Comparison of ENCODE assay signal across 14 mouse cellular contexts in genomic region chr6:22026761-22027594, GRCm38 (mm10). TPM values are rescaled to one million over a fixed set of nuclear protein-coding genes. Genes with fewer than 3 reads are reported as not detected.
DNase-seq lines count a peak whose midpoint lies in the region; ATAC-seq lines count a peak whose summit lies in the region.
"Had no signal": no experiment of that assay in that cellular context is flagged by ENCODE, and none has a peak within 500 bp of the region (broad histone marks: within the 10 kb centered on the region; RNA-seq: fewer than 3 reads in every experiment).

No protein-coding gene starts in this region.

- peak; percentile 8 for DNase-seq in hindbrain, embryonic 10.5 days (ENCODE audit: low spot score)
- no peak for DNase-seq in lung, postnatal 10 days
- no peak for DNase-seq in forebrain, embryonic 10.5 days (ENCODE audit: extremely low spot score, low spot score)
- no peak for DNase-seq in layer of hippocampus, postnatal 36 days
- DNase-seq in right cerebral cortex, postnatal 25 days: no peak
- DNase-seq: adrenal gland, postnatal 10 days; cerebellum, adult 8-10 months; heart, postnatal 36 days; kidney, postnatal 36 days; lung, postnatal 36 days had no signal

- H3K4me3 ChIP-seq in hindbrain, embryonic 10.5 days: no peak overlapping the region
- H3K4me3 ChIP-seq in hindbrain, embryonic 16.5 days (ENCODE audit: low read length): no peak overlapping the region
- no peak overlapping the region for H3K4me3 ChIP-seq in lung, embryonic 16.5 days (ENCODE audit: low read length)
- H3K4me3 ChIP-seq in forebrain, embryonic 10.5 days: no peak overlapping the region
- no peak overlapping the region for H3K4me3 ChIP-seq in limb, embryonic 15.5 days
- H3K4me3 ChIP-seq: erythroblast, embryonic 14.5 days had no signal

- no peak overlapping the region for H3K4me2 ChIP-seq in hindbrain, embryonic 16.5 days (ENCODE audit: low read length)
- H3K4me2 ChIP-seq in lung, embryonic 16.5 days (ENCODE audit: low read depth, low read length): no peak overlapping the region
- no peak overlapping the region for H3K4me2 ChIP-seq in limb, embryonic 15.5 days

- peak overlapping the region; percentile 80 for H3K27ac ChIP-seq in hindbrain, embryonic 10.5 days
- no peak overlapping the region for H3K27ac ChIP-seq in hindbrain, embryonic 16.5 days (ENCODE audit: low read depth, low read length)
- H3K27ac ChIP-seq in lung, embryonic 16.5 days (ENCODE audit: low read length): no peak overlapping the region
- H3K27ac ChIP-seq in forebrain, embryonic 10.5 days: peak overlapping the region; percentile 78
- peak overlapping the region; percentile 27; the same call in 1 of the 2 replicates for H3K27ac ChIP-seq in limb, embryonic 15.5 days

- H3K27me3 ChIP-seq in hindbrain, embryonic 10.5 days (ENCODE audit: insufficient read depth, poor library complexity, severe bottlenecking): no peaks in the 10 kb centered on the region
- H3K27me3 ChIP-seq in hindbrain, embryonic 16.5 days (replicated peaks; ENCODE audit: control insufficient read depth, insufficient read depth, low read length): no peaks in the 10 kb centered on the region
- H3K27me3 ChIP-seq in lung, embryonic 16.5 days (ENCODE audit: control insufficient read depth, insufficient read depth, low read depth, low read length): no peaks in the 10 kb centered on the region
- no peaks in the 10 kb centered on the region for H3K27me3 ChIP-seq in forebrain, embryonic 10.5 days (ENCODE audit: poor library complexity, severe bottlenecking)
- no peaks in the 10 kb centered on the region for H3K27me3 ChIP-seq in limb, embryonic 15.5 days

- no peaks in the 10 kb centered on the region for H3K9me3 ChIP-seq in hindbrain, embryonic 10.5 days
- H3K9me3 ChIP-seq in hindbrain, embryonic 16.5 days (ENCODE audit: control insufficient read depth, low read length): no peaks in the 10 kb centered on the region
- no peaks in the 10 kb centered on the region for H3K9me3 ChIP-seq in lung, embryonic 16.5 days (ENCODE audit: control insufficient read depth, low read length)
- no peaks in the 10 kb centered on the region for H3K9me3 ChIP-seq in forebrain, embryonic 10.5 days
- H3K9me3 ChIP-seq in limb, embryonic 15.5 days: no peaks in the 10 kb centered on the region

- ATAC-seq in hindbrain, embryonic 16.5 days: no peak
- ATAC-seq in lung, embryonic 16.5 days (ENCODE audit: low read depth): peak; percentile 53; the same call in 1 of the 2 replicates
- ATAC-seq in limb, embryonic 15.5 days (ENCODE audit: insufficient number of reproducible peaks, low FRiP score, low TSS enrichment, low read depth): no peak

- H3K9ac ChIP-seq in hindbrain, embryonic 16.5 days (ENCODE audit: low read depth, low read length): no peak overlapping the region
- no peak overlapping the region for H3K9ac ChIP-seq in lung, embryonic 16.5 days (ENCODE audit: low read length)
- H3K9ac ChIP-seq in limb, embryonic 15.5 days: no peak overlapping the region

- H3K4me1 ChIP-seq in hindbrain, embryonic 10.5 days (replicated peaks): peaks cover 16% of the 10 kb centered on the region
- peaks cover 7% of the 10 kb centered on the region for H3K4me1 ChIP-seq in hindbrain, embryonic 16.5 days (ENCODE audit: control insufficient read depth, insufficient read depth, low read depth, low read length)
- H3K4me1 ChIP-seq in lung, embryonic 16.5 days (replicated peaks; ENCODE audit: control insufficient read depth, insufficient read depth, low read length): peaks cover 14% of the 10 kb centered on the region
- peaks cover 26% of the 10 kb centered on the region for H3K4me1 ChIP-seq in forebrain, embryonic 10.5 days
- peaks cover 7% of the 10 kb centered on the region; the same call in 1 of the 2 replicates for H3K4me1 ChIP-seq in limb, embryonic 15.5 days

- H3K36me3 ChIP-seq in hindbrain, embryonic 10.5 days: no peaks in the 10 kb centered on the region
- H3K36me3 ChIP-seq in hindbrain, embryonic 16.5 days (ENCODE audit: control insufficient read depth, insufficient read depth, low read length): no peaks in the 10 kb centered on the region
- H3K36me3 ChIP-seq in lung, embryonic 16.5 days (ENCODE audit: control insufficient read depth, insufficient read depth, low read length): no peaks in the 10 kb centered on the region
- no peaks in the 10 kb centered on the region for H3K36me3 ChIP-seq in forebrain, embryonic 10.5 days (replicated peaks)
- no peaks in the 10 kb centered on the region for H3K36me3 ChIP-seq in limb, embryonic 15.5 days

- 74% methylated on average over 9 of the region's 9 CpGs for WGBS in hindbrain, embryonic 10.5 days
- 72% methylated on average over 9 of the region's 9 CpGs for WGBS in hindbrain, embryonic 16.5 days
- WGBS in lung, embryonic 16.5 days: 61% methylated on average over 9 of the region's 9 CpGs
- WGBS in forebrain, embryonic 10.5 days: 75% methylated on average over 9 of the region's 9 CpGs
- WGBS in limb, embryonic 15.5 days: 44% methylated on average over 9 of the region's 9 CpGs

RNA-seq across cellular contexts. Expression of gene Cped1, which starts 41.3 kb away (rescaled TPM):
- 13.7 and 15.7 TPM in 2 replicates for polyA plus RNA-seq in hindbrain, embryonic 10.5 days (2016; fragmentation: Nextera tagmentation; extraction: Ambion mirVana)
- 3.1 and 5.2 TPM in 2 replicates for polyA plus RNA-seq in hindbrain, embryonic 16.5 days (2015; fragmentation: Nextera tagmentation; extraction: Ambion mirVana)
- polyA plus RNA-seq in lung, embryonic 16.5 days (2015; fragmentation: Nextera tagmentation; extraction: Ambion mirVana): 21.9 and 22.1 TPM in 2 replicates
- 24.3 and 25.5 TPM in 2 replicates for polyA plus RNA-seq in forebrain, embryonic 10.5 days (2016; fragmentation: Nextera tagmentation; extraction: Ambion mirVana)
- polyA plus RNA-seq in limb, embryonic 15.5 days (2015; fragmentation: Nextera tagmentation; extraction: Ambion mirVana): 42.0 and 43.1 TPM in 2 replicates
- total RNA-seq in layer of hippocampus, postnatal 36 days (2021): 1 to 10 TPM; 1.7 to 2.1 TPM

Comparison
In these comparisons a context has a peak if more than half of its experiments do, and no peak if none do; other contexts are left out.
1. H3K27ac ChIP-seq: peak in hindbrain, embryonic 10.5 days (single experiment), forebrain, embryonic 10.5 days (single experiment) and limb, embryonic 15.5 days (single experiment); none in hindbrain, embryonic 16.5 days (single experiment) and lung, embryonic 16.5 days (single experiment).